Mouse (Mus musculus): ENCODE data around the gene Plekhs1. TPM values are rescaled to one million over a fixed set of nuclear protein-coding genes. Genes with fewer than 3 reads are reported as not detected.
"Not testable (repeated sequence)": the region's sequence is repeated elsewhere in the genome, so short reads cannot be mapped to it uniquely, and the experiment has no call there.

Plekhs1 gene
- total and polyA plus RNA-seq, 3 experiments: 0.04 to 0.18 TPM; not detected in 1

DNA sequence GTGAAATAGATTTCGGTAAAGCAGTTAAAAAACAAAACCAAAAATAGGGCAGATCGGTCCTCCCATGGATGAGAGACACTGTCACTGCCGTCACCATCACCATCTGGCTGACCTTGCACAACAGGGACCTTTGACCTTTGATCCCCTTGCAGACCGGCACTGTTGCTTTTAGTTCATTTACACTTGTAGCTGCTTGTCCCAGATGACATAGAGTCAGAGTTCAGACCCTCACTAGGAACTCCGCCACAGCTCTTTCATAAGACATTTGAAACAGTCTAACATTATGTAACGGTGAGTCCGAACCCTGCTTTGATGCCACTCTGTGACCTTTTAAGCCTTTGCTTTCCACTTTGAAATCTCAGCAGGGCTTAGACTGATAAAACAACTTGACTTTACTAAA lies 58.0 kb downstream of the Plekhs1 start:
- H3K4me3 ChIP-seq; DNase-seq; H3K4me1 ChIP-seq (ENCODE audit: control insufficient read depth, insufficient read depth, low read length); H3K27ac ChIP-seq; H3K36me3 ChIP-seq (ENCODE audit: control insufficient read depth, insufficient read depth, low read length); intact Hi-C loops (cut with DNase I); H3K9ac ChIP-seq (ENCODE audit: low read depth, low read length); H3K79me2 ChIP-seq (replicated peaks; ENCODE audit: control insufficient read depth, insufficient read depth, low read length); H3K27me3 ChIP-seq (ENCODE audit: control insufficient read depth, insufficient read depth, low read length): not testable (repeated sequence)
- WGBS: no CpG with 5 or more reads among the region's 7 CpGs

DNA sequence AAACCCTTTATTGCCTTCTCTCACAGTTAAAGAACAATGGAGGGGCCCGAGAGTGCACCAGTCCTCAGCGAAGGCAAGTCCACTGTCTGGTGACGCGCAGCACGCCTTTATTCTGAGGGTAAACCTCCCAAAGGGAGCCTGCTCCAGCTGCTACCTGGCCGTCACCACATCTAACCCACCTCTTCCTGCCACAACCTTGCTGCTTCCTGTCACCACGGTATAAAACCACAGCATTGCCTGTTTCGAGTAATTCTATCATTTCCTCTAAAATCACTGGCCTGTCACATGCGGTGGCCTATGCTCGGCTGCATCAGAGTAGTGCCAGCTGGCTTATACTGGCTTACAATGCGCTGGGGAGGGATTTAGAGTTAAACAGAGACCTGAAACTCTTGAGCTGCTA lies 69.1 kb downstream of the Plekhs1 start:
- H3K36me3 ChIP-seq (ENCODE audit: control insufficient read depth, insufficient read depth, low read length); H3K4me1 ChIP-seq (ENCODE audit: control insufficient read depth, insufficient read depth, low read length); intact Hi-C loops (cut with DNase I); H3K79me2 ChIP-seq (replicated peaks; ENCODE audit: control insufficient read depth, insufficient read depth, low read length); H3K27ac ChIP-seq; H3K9ac ChIP-seq (ENCODE audit: low read depth, low read length); H3K27me3 ChIP-seq (ENCODE audit: control insufficient read depth, insufficient read depth, low read length); H3K4me3 ChIP-seq; DNase-seq: not testable (repeated sequence)
- no CpG with 5 or more reads among the region's 11 CpGs for WGBS

DNA sequence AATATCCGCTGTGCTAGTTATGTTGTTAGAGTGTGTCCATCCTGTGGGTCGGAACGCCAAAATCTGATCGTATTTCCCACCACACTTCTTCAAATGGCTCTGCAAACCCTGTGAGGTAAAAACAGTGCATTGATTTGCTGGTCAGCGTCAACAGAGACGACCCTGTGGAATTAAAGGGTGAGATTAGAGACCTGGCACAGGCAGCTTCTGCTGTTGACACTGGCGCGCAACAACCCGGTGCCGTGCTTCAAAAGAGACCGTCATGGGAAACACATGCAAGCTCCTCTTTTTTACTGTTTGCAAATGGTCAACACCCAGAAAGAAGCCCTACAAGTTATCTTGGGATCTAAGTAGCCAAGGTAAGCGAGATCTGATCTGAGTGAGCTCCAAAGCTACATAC lies 69.8 kb downstream of the Plekhs1 start:
- Histone ChIP-seq H3K9ac (ENCODE audit: low read depth, low read length) (no peak overlapping the region), H3K27me3 (ENCODE audit: control insufficient read depth, insufficient read depth, low read length) (no peaks in the 10 kb centered on the region), H3K27ac (no peak overlapping the region), H3K36me3 (ENCODE audit: control insufficient read depth, insufficient read depth, low read length) (no peaks in the 10 kb centered on the region), H3K4me1 (ENCODE audit: control insufficient read depth, insufficient read depth, low read length) (peaks cover 6% of the 10 kb centered on the region), H3K4me3 (no peak overlapping the region), H3K79me2 (replicated peaks; ENCODE audit: control insufficient read depth, insufficient read depth, low read length) (no peaks in the 10 kb centered on the region)
- TF ChIP-seq EP300 (IDR thresholded peaks at IDR 0.05; ENCODE audit: insufficient read depth, low read depth, low read length) (no peak), POLR2A (IDR thresholded peaks at IDR 0.05; ENCODE audit: insufficient read depth, low read depth, low read length) (no peak), CTCF (IDR thresholded peaks at IDR 0.05) (no peak)
- DNase-seq: no peak
- intact Hi-C loops (cut with DNase I): no loop called here
- 86% methylated on average over 12 of the region's 12 CpGs for WGBS

DNA sequence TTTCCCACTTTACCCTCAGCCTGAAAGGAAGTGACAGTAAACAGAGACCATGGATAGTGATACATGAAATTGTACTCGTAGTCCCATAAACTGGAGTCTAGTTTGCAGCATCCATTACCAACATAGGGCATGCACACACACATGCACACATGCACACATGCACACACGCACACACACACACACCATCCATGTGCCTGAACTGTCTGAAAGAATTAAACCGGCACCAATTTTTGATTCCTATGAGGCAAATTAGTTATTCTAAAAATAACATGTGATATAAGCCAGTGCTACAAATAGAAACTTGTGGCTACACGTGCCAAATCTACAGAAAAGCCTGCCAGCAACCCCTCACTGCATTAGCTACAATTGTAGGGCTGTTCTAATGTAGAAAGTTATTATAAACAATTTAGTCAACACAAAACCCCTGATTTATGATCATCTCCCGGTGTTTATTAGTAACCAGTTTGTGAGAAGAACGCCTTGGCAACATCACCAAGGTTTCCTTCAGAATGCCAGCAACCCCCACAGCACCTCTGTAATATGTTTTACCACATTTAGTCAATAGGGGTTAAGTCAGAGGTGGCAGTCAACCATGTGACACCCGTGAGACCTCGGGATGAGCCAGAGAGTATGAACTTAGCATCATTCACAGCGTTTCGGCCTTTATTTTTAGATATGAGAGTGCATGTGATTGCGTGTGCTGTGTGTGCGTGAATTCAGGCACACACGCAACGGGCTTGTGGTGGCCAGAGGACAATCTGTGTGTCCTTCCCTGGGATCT lies 72.0 kb downstream of the Plekhs1 start:
- peak overlapping the region; percentile 83 for H3K27ac ChIP-seq
- intact Hi-C loops (cut with DNase I): no loop called here
- WGBS: 56% methylated on average over 14 of the region's 14 CpGs
- H3K79me2 ChIP-seq (replicated peaks; ENCODE audit: control insufficient read depth, insufficient read depth, low read length): no peaks in the 10 kb centered on the region
- DNase-seq: peak in 1 of 2 experiments; percentile 31
- H3K4me3 ChIP-seq: no peak overlapping the region
- H3K4me1 ChIP-seq (ENCODE audit: control insufficient read depth, insufficient read depth, low read length): peaks cover 6% of the 10 kb centered on the region
- no peak overlapping the region; the same call in 1 of the 2 replicates for H3K9ac ChIP-seq (ENCODE audit: low read depth, low read length)
- H3K36me3 ChIP-seq (ENCODE audit: control insufficient read depth, insufficient read depth, low read length): no peaks in the 10 kb centered on the region
- no peaks in the 10 kb centered on the region for H3K27me3 ChIP-seq (ENCODE audit: control insufficient read depth, insufficient read depth, low read length)
- 0 out of 2 replicates have a peak, but pooled peaks have one; percentile 24 for TF ChIP-seq EP300 (IDR thresholded peaks at IDR 0.05; ENCODE audit: insufficient read depth, low read depth, low read length)
- no peak for TF ChIP-seq POLR2A (IDR thresholded peaks at IDR 0.05; ENCODE audit: insufficient read depth, low read depth, low read length)
- no peak for TF ChIP-seq CTCF (IDR thresholded peaks at IDR 0.05)

DNA sequence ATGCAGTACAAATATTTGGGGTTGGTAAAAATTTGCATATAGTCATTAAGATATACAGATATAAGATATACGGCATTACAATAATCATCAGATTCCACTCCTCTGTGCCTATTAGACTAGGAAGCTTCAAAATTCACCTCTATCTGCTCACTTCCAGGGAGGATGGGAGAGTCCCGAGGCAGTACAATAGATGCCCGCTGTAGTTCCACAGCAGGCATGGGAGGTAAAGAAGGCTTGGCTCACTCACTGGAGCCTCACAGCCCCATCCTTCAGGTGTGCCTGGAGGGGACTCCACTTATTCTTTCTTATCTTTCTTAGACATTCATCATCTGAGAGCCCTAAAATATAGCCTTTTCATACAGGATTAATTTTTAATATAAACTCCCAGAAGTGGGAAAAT lies 72.9 kb downstream of the Plekhs1 start:
- WGBS: 78% methylated on average over 3 of the region's 3 CpGs
- H3K36me3 ChIP-seq (ENCODE audit: control insufficient read depth, insufficient read depth, low read length): no peaks in the 10 kb centered on the region
- H3K9ac ChIP-seq (ENCODE audit: low read depth, low read length): no peak overlapping the region
- peaks cover 6% of the 10 kb centered on the region for H3K4me1 ChIP-seq (ENCODE audit: control insufficient read depth, insufficient read depth, low read length)
- H3K27ac ChIP-seq: peak overlapping the region; percentile 83
- no peak overlapping the region for H3K4me3 ChIP-seq
- no peak for DNase-seq
- no peaks in the 10 kb centered on the region for H3K27me3 ChIP-seq (ENCODE audit: control insufficient read depth, insufficient read depth, low read length)
- H3K79me2 ChIP-seq (replicated peaks; ENCODE audit: control insufficient read depth, insufficient read depth, low read length): no peaks in the 10 kb centered on the region
- intact Hi-C loops (cut with DNase I): no loop called here
- TF ChIP-seq POLR2A (IDR thresholded peaks at IDR 0.05; ENCODE audit: insufficient read depth, low read depth, low read length) (no peak), EP300 (IDR thresholded peaks at IDR 0.05; ENCODE audit: insufficient read depth, low read depth, low read length) (no peak), CTCF (IDR thresholded peaks at IDR 0.05) (no peak)

DNA sequence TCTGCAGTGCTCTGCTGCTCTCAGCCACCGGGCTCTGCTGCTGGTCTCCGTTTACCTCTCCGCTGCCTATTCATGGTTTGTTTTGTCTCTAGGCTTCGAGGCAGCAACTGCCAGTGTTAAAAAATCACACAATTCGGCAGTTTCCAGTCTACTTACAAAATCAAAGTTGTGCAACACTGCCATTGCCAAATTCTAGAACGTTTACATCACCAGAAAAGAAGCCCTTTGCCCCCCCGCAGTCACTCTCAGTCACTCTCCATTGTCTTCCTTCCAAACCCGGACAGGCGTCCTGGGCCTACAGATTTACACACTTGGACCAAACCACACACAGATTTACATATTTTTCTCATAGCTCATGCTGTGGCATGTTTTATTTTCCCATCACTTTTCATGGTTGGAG lies 73.6 kb downstream of the Plekhs1 start:
- intact Hi-C loops (cut with DNase I): no loop called here
- DNase-seq: peak in 1 of 2 experiments; percentile 37
- no peak for TF ChIP-seq EP300 (IDR thresholded peaks at IDR 0.05; ENCODE audit: insufficient read depth, low read depth, low read length)

More for the DNA sequence above, 73.6 kb downstream of the Plekhs1 start:
- Histone ChIP-seq H3K27me3 (ENCODE audit: control insufficient read depth, insufficient read depth, low read length) (no peaks in the 10 kb centered on the region), H3K27ac (peak overlapping the region; percentile 23; the same call in 1 of the 2 replicates), H3K4me1 (ENCODE audit: control insufficient read depth, insufficient read depth, low read length) (peaks cover 6% of the 10 kb centered on the region), H3K36me3 (ENCODE audit: control insufficient read depth, insufficient read depth, low read length) (no peaks in the 10 kb centered on the region), H3K9ac (ENCODE audit: low read depth, low read length) (no peak overlapping the region), H3K4me3 (no peak overlapping the region), H3K79me2 (replicated peaks; ENCODE audit: control insufficient read depth, insufficient read depth, low read length) (no peaks in the 10 kb centered on the region)
- WGBS: 71% methylated on average over 9 of the region's 9 CpGs

All from heart, adult 2 months (tissue).